Mouse (Mus musculus) heart, embryonic 16.5 days (tissue): ENCODE measurements around the gene Bora. TPM values are rescaled to one million over a fixed set of nuclear protein-coding genes. Genes with fewer than 3 reads are reported as not detected.

ENCODE experiments used
- ATAC-seq: fragments of 200-750 bp; cut with Nextera tagmentation; replicated peaks from 2 replicates; pipeline ENCODE4 v1.8.0; 2017; ENCODE audit warnings: moderate number of reproducible peaks; ENCODE audit not compliant: insufficient read depth, low FRiP score; ENCODE audit errors: extremely low read depth
- H3K27ac ChIP-seq: fragments of 300-500 bp; sonication (generic); 2 replicates; pipeline ENCODE4 v1.5.1; 2014; ENCODE audit warnings: mild to moderate bottlenecking, low read length, control low read depth, moderate library complexity
- H3K27me3 ChIP-seq: fragments of 300-500 bp; sonication (generic); 2 replicates; pipeline ENCODE4 v1.6.1; 2014; ENCODE audit warnings: low read length, mixed read lengths; ENCODE audit not compliant: control insufficient read depth, insufficient read depth
- H3K36me3 ChIP-seq: fragments of 300-500 bp; sonication (generic); 2 replicates; pipeline ENCODE4 v1.6.1; 2014; ENCODE audit not compliant: control insufficient read depth, insufficient read depth
- H3K4me1 ChIP-seq: fragments of 300-500 bp; sonication (generic); 2 replicates; pipeline ENCODE4 v1.6.1; 2014; ENCODE audit warnings: low read length, mixed read lengths; ENCODE audit not compliant: control insufficient read depth, insufficient read depth
- H3K4me2 ChIP-seq: fragments of 300-500 bp; sonication (generic); 2 replicates; pipeline ENCODE4 v1.6.1; 2014; ENCODE audit warnings: low read depth, mild to moderate bottlenecking, control low read depth, low read length
- H3K4me3 ChIP-seq: fragments of 300-500 bp; sonication (generic); 2 replicates; pipeline ENCODE4 v1.5.1; 2014; ENCODE audit warnings: mild to moderate bottlenecking, control low read depth, low read length
- H3K9ac ChIP-seq: fragments of 300-500 bp; sonication (generic); 2 replicates; pipeline ENCODE4 v1.6.1; 2014; ENCODE audit warnings: low read length, control low read depth
- H3K9me3 ChIP-seq: fragments of 300-500 bp; sonication (generic); replicated peaks from 2 replicates; pipeline ENCODE4 v1.6.1; 2016; ENCODE audit warnings: low read length; ENCODE audit not compliant: control insufficient read depth
- WGBS: fragments of 180-500 bp; shearing (Covaris S2); extraction: QIAGEN DNeasy Blood & Tissue Kit; methylation state at CpG from one replicate; pipeline ENCODE4 v1.1.7; 2014; 5-methylcytosine and 5-hydroxymethylcytosine counted together
- polyA plus RNA-seq: library from polyadenylated mRNA; unstranded; fragments of >200 nt; fragmentation: Nextera tagmentation; extraction: Ambion mirVana; gene quantifications from 2 replicates; pipeline ENCODE4 v1.2.1, GENCODE M21; 2015

Gene Bora
- polyA plus RNA-seq: 41.5 and 46.1 TPM in 2 replicates

GRCm38 (mm10) chr14:99046031-99046781 is at the start of gene Bora, which contains the start of gene Mzt1:
Bora (plus strand) TSS chr14:99046222.
Mzt1 (minus strand) TSS chr14:99046134.
- Histone ChIP-seq H3K4me2 (peak within 1 kb of the TSS; percentile 88), H3K36me3 (peaks cover 8% of the 10 kb centered on the region), H3K9ac (peak within 1 kb of the TSS; percentile 95), H3K27ac (peak within 1 kb of the TSS; percentile 94), H3K4me3 (peak within 1 kb of the TSS; percentile 98), H3K4me1 (peaks cover 31% of the 10 kb centered on the region), H3K9me3 (no peaks in the 10 kb centered on the region), H3K27me3 (no peaks in the 10 kb centered on the region)
- 0% methylated on average over 74 of the region's 81 CpGs for WGBS
- peak; percentile 94 for ATAC-seq

GRCm38 (mm10) chr14:99010224-99010919 is 35.6 kb upstream of the Bora start:
- H3K36me3 ChIP-seq: no peaks in the 10 kb centered on the region
- H3K4me3 ChIP-seq: no peak overlapping the region
- H3K27me3 ChIP-seq: no peaks in the 10 kb centered on the region
- ATAC-seq: peak; percentile 84
- peak overlapping the region; percentile 31 for H3K4me2 ChIP-seq
- WGBS: 15% methylated on average over 8 of the region's 8 CpGs
- peak overlapping the region; percentile 95 for H3K27ac ChIP-seq
- peaks cover 13% of the 10 kb centered on the region for H3K4me1 ChIP-seq
- H3K9me3 ChIP-seq: no peaks in the 10 kb centered on the region
- H3K9ac ChIP-seq: peak overlapping the region; percentile 35

DNA sequence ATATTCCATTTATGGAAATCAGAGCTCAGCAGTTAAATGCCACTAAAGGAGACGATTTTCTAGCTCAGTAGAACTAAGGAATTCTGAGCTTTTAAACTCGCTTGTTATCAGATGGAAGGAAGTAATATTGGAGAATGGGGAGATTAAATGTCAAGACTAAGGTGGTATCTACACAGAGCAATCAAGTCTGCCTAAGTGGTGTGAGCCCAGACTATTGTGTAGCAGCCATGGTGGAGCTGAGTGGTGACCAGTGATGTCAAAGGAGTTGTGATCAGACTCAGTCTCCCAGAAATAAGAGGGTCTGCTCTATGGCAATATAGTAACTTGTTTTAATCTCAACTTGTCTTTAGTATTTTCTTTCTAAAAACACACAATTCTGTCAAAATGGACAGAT is 35.1 kb upstream of the Bora start:
- Histone ChIP-seq H3K36me3 (no peaks in the 10 kb centered on the region), H3K27me3 (no peaks in the 10 kb centered on the region), H3K4me1 (peaks cover 13% of the 10 kb centered on the region), H3K4me3 (no peak overlapping the region), H3K4me2 (peak overlapping the region; percentile 31), H3K9me3 (no peaks in the 10 kb centered on the region), H3K9ac (no peak overlapping the region), H3K27ac (peak overlapping the region; percentile 95)
- peak; percentile 45; the same call in 1 of the 2 replicates for ATAC-seq
- 7% methylated on average over 2 of the region's 2 CpGs for WGBS

DNA sequence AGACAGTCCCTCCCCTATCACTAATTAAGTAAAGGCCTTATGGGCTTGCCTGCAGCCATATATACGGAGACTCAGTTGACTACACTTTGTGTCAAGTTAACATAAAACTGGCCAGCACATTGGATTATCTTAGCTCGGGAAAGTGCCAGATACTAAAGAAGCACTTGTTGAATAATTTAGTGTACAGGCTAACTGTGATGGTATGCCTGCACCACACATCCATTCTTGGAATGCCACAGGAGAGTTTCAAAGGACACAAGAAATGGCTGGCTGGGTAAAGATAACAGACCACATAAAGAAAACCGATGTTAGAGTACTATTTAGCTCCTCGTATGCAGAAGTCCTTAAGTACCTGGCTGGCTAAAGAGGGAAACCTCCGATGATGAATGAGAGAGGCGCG is 27.3 kb upstream of the Bora start:
- peak; percentile 59 for ATAC-seq
- H3K36me3 ChIP-seq: no peaks in the 10 kb centered on the region
- H3K4me1 ChIP-seq: peaks cover 11% of the 10 kb centered on the region
- peak overlapping the region; percentile 73 for H3K27ac ChIP-seq
- H3K9me3 ChIP-seq: no peaks in the 10 kb centered on the region
- H3K4me2 ChIP-seq: peak overlapping the region; percentile 35
- H3K4me3 ChIP-seq: no peak overlapping the region
- no peaks in the 10 kb centered on the region for H3K27me3 ChIP-seq
- WGBS: 23% methylated on average over 7 of the region's 7 CpGs
- H3K9ac ChIP-seq: no peak overlapping the region; the same call in 1 of the 2 replicates

DNA sequence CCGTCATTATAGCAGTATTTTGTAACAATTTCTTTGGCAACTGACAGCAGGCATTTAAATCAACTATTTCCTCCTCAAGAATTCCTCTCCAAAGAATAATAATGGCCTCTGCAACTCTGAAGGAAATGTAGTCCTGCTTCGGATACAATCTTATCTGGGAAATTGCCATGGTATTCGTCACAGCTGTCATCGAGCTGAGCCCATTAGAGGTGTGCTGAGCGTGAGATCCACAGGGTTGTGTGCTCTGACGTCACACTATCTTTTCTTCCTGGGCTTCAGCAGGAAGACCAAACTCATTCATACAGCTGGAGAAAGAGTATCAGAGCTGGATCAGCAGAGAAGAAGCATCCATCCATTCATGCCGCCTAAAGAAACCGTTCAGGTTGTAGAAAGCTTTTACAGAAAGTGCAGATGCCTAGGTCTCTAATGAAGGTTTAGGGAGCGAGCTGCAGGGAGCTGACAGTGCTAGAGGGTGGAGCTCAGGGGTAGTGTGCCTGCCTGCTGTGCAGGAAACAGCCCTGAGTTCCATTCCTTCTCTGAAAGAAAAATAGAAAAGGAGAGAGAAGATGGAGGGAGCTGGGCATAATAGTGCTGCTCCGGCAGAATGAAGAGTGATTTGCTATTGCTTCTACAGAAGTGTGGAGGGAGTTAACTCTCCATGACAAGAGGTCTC is 26.8 kb upstream of the Bora start:
- peak; percentile 87 for ATAC-seq
- H3K9ac ChIP-seq: no peak overlapping the region; the same call in 1 of the 2 replicates
- H3K4me2 ChIP-seq: peak overlapping the region; percentile 35
- no peaks in the 10 kb centered on the region for H3K27me3 ChIP-seq
- peak overlapping the region; percentile 73 for H3K27ac ChIP-seq
- no peak overlapping the region for H3K4me3 ChIP-seq
- H3K9me3 ChIP-seq: no peaks in the 10 kb centered on the region
- H3K4me1 ChIP-seq: peaks cover 9% of the 10 kb centered on the region
- 18% methylated on average over 10 of the region's 10 CpGs for WGBS
- no peaks in the 10 kb centered on the region for H3K36me3 ChIP-seq

- H3K4me1 ChIP-seq: peaks cover 8% of the 10 kb centered on the region
- H3K27me3 ChIP-seq: no peaks in the 10 kb centered on the region
- no peak for ATAC-seq
- H3K4me2 ChIP-seq: peak overlapping the region; percentile 62
- H3K9me3 ChIP-seq: no peaks in the 10 kb centered on the region
- WGBS: 36% methylated on average over 12 of the region's 12 CpGs
- H3K27ac ChIP-seq: no peak overlapping the region
- peak overlapping the region; percentile 38; the same call in 1 of the 2 replicates for H3K9ac ChIP-seq
- H3K36me3 ChIP-seq: no peaks in the 10 kb centered on the region
- peak overlapping the region; percentile 39 for H3K4me3 ChIP-seq
Measured at GRCm38 (mm10) chr14:99022346-99023086, 23.5 kb upstream of the Bora start.

- peaks cover 12% of the 10 kb centered on the region for H3K36me3 ChIP-seq
- H3K4me1 ChIP-seq: peaks cover 5% of the 10 kb centered on the region; the same call in 1 of the 2 replicates
- H3K27ac ChIP-seq: no peak overlapping the region
- no peak overlapping the region for H3K4me2 ChIP-seq
- ATAC-seq: no peak
- 45% methylated on average over 5 of the region's 5 CpGs for WGBS
- no peaks in the 10 kb centered on the region for H3K27me3 ChIP-seq
- H3K4me3 ChIP-seq: no peak overlapping the region
- no peaks in the 10 kb centered on the region for H3K9me3 ChIP-seq
- H3K9ac ChIP-seq: no peak overlapping the region
Measured at GRCm38 (mm10) chr14:99029987-99030386, 16.0 kb upstream of the Bora start.

GRCm38 (mm10) chr14:99031337-99031873 is 14.6 kb upstream of the Bora start:
- no peak overlapping the region for H3K4me2 ChIP-seq
- 87% methylated on average over 5 of the region's 5 CpGs for WGBS
- peaks cover 5% of the 10 kb centered on the region; the same call in 1 of the 2 replicates for H3K4me1 ChIP-seq
- H3K27ac ChIP-seq: no peak overlapping the region
- H3K4me3 ChIP-seq: no peak overlapping the region
- ATAC-seq: no peak
- peaks cover 17% of the 10 kb centered on the region for H3K36me3 ChIP-seq
- H3K9me3 ChIP-seq: no peaks in the 10 kb centered on the region
- no peak overlapping the region for H3K9ac ChIP-seq
- H3K27me3 ChIP-seq: no peaks in the 10 kb centered on the region
